Comparison of ENCODE assay signal across 7 mouse cellular contexts in genomic region chr2:59541121-59541887, GRCm38 (mm10). TPM values are rescaled to one million over a fixed set of nuclear protein-coding genes. Genes with fewer than 3 reads are reported as not detected.
A peak's percentile ranks its signal among the peaks of the same experiment; 100 is the strongest.
DNase-seq lines count a peak whose midpoint lies in the region; ATAC-seq and TF ChIP-seq lines count a peak whose summit lies in the region.

No protein-coding gene starts in this region.

- H3K9me3 ChIP-seq in hindbrain, postnatal 0 days (ENCODE audit: low read length) = no peaks in the 10 kb centered on the region
- no peaks in the 10 kb centered on the region for H3K9me3 ChIP-seq in midbrain, embryonic 10.5 days (replicated peaks)

- peak; percentile 80 for ATAC-seq in hindbrain, postnatal 0 days

- no peaks in the 10 kb centered on the region for H3K4me1 ChIP-seq in hindbrain, postnatal 0 days (ENCODE audit: insufficient read depth, low read length)
- peaks cover 34% of the 10 kb centered on the region for H3K4me1 ChIP-seq in midbrain, embryonic 10.5 days

- no peak overlapping the region for H3K9ac ChIP-seq in hindbrain, postnatal 0 days (replicated peaks; ENCODE audit: low read length)

- no peaks in the 10 kb centered on the region for H3K27me3 ChIP-seq in hindbrain, postnatal 0 days (ENCODE audit: insufficient read depth, low read length)
- no peaks in the 10 kb centered on the region for H3K27me3 ChIP-seq in midbrain, embryonic 10.5 days (ENCODE audit: low read depth, poor library complexity, severe bottlenecking)

- DNase-seq in ZHBTc4 (ENCODE audit: low read depth, low spot score) = peak; percentile 86
- DNase-seq in cerebellum, adult 8-10 months = peak; percentile 86
- peak; percentile 60 to 94 for DNase-seq in frontal cortex, adult 2 months (ENCODE audit: extremely low spot score in 1 of 2, low spot score in 1 of 2)
- peak; percentile 96 for DNase-seq in hindbrain, postnatal 0 days (ENCODE audit: low spot score)
- peak; percentile 80 to 82 for DNase-seq in left cerebral cortex, adult 2 months (ENCODE audit: extremely low spot score in 1 of 2, low spot score in 2 of 2)
- peak; percentile 79 for DNase-seq in midbrain, embryonic 10.5 days (ENCODE audit: low spot score)
- peak; percentile 65 for DNase-seq in skeletal muscle tissue, adult 2 months (ENCODE audit: low read depth, low spot score)

- peak; percentile 93 for TF ChIP-seq CTCF in hindbrain, postnatal 0 days (IDR thresholded peaks at IDR 0.05; ENCODE audit: low read depth)
- TF ChIP-seq CTCF in left cerebral cortex, adult 2 months (IDR thresholded peaks at IDR 0.05) = peak; percentile 72

- H3K4me2 ChIP-seq in hindbrain, postnatal 0 days (ENCODE audit: low read depth, low read length) = no peak overlapping the region

- WGBS in hindbrain, postnatal 0 days = 19% methylated on average over 11 of the region's 11 CpGs
- WGBS in midbrain, embryonic 10.5 days = 27% methylated on average over 11 of the region's 11 CpGs

- no peaks in the 10 kb centered on the region for H3K36me3 ChIP-seq in hindbrain, postnatal 0 days (ENCODE audit: insufficient read depth, low read length)
- H3K36me3 ChIP-seq in midbrain, embryonic 10.5 days = no peaks in the 10 kb centered on the region

- no peak overlapping the region for H3K27ac ChIP-seq in hindbrain, postnatal 0 days
- no peak overlapping the region for H3K27ac ChIP-seq in left cerebral cortex, adult 2 months
- H3K27ac ChIP-seq in midbrain, embryonic 10.5 days (replicated peaks) = no peak overlapping the region

- H3K4me3 ChIP-seq in hindbrain, postnatal 0 days (ENCODE audit: low read length) = no peak overlapping the region
- no peak overlapping the region for H3K4me3 ChIP-seq in left cerebral cortex, adult 2 months
- H3K4me3 ChIP-seq in midbrain, embryonic 10.5 days = no peak overlapping the region

- intact Hi-C loops in left cerebral cortex, adult 2 months (cut with DNase I) = loop anchor here (1.0 to 10.0 kb wide), 3 partner anchors 71 to 343 kb away; partner anchors contain the start of genes Tanc1 and Wdsub1

RNA-seq across cellular contexts. Expression of gene Dapl1, which starts 56.9 kb away (rescaled TPM):
- polyA plus RNA-seq in frontal cortex, adult 2 months (2012; rRNA removed) = 1.7 and 2.3 TPM in 2 replicates
- total RNA-seq in hindbrain, postnatal 0 days (2014; rRNA removed) = 6.8 TPM in 1 of 2 replicates, not detected in the other
- 5.6 and 5.9 TPM in 2 replicates for polyA plus RNA-seq in hindbrain, postnatal 0 days (2015; fragmentation: Nextera tagmentation; extraction: Ambion mirVana)
- 1 to 10 TPM; 1.4 to 1.8 TPM for total RNA-seq in left cerebral cortex, adult 2 months (2021)
- 0.84 and 1.8 TPM in 2 replicates for polyA plus RNA-seq in midbrain, embryonic 10.5 days (2016; fragmentation: Nextera tagmentation; extraction: Ambion mirVana)
